Mouse (Mus musculus): ENCODE data around the gene St3gal2.
"Not testable (repeated sequence)": the region's sequence is repeated elsewhere in the genome, so short reads cannot be mapped to it uniquely, and the experiment has no call there.

St3gal2 gene

GRCm38 (mm10) chr8:110944276-110944876 is 24.7 kb downstream of the St3gal2 start:
- DNase-seq (ENCODE audit: low spot score in 2 of 2): no peak

DNA sequence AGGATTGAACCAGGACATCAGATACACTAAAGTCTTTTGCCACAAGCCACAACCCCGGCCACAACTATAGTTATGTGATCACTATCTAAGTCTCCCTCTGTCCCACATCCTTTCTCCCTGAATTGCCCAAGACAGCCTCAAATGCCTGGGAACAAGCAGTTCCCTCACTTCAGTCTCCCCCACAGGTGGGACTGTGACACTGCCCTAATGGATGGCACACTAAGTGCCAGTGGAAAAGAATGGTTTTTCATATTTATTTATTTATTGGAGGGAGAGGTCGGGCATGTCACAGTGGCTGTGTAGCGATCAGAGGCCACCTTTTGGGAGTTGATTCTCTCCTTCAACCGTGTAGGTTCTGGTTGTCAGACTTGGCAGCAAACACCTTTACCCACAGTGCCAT is 26.0 kb downstream of the St3gal2 start:
- no peak for DNase-seq (ENCODE audit: low spot score in 2 of 2)

DNA sequence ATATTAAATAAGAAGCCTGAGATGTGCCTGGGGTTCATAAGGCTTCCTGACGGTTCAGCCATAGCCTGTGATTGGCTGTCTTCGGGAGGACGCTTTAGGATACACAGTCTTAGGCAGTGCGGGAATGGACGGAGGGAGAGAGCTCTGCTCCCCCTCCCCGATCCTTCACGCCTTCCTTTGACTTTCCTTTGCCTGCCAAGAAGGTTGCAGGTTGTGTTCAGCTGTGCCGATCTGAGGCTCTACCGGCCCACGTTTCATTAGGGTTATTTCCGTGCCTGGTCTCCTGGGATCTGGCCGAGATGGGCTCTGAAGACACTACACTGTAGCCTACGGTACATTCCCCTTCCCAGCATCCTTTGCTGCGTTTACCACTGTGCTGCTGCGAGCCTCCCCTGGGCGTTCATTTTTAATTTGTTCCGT is 30.4 kb downstream of the St3gal2 start:
- peak in 1 of 2 experiments; percentile 42 for DNase-seq (ENCODE audit: low spot score in 2 of 2)

- peak in 1 of 2 experiments; percentile 53 for DNase-seq (ENCODE audit: low spot score in 2 of 2)
Observed at GRCm38 (mm10) chr8:110954776-110955175, 35.1 kb downstream of the St3gal2 start.

GRCm38 (mm10) chr8:110956619-110957450 is 37.1 kb downstream of the St3gal2 start:
- no peak for DNase-seq (ENCODE audit: low spot score in 2 of 2)

GRCm38 (mm10) chr8:110957471-110957870 is 37.7 kb downstream of the St3gal2 start:
- DNase-seq (ENCODE audit: low spot score in 2 of 2): no peak

- no peak for DNase-seq (ENCODE audit: low spot score in 2 of 2)
Observed at GRCm38 (mm10) chr8:110958135-110958534, 38.4 kb downstream of the St3gal2 start.

DNA sequence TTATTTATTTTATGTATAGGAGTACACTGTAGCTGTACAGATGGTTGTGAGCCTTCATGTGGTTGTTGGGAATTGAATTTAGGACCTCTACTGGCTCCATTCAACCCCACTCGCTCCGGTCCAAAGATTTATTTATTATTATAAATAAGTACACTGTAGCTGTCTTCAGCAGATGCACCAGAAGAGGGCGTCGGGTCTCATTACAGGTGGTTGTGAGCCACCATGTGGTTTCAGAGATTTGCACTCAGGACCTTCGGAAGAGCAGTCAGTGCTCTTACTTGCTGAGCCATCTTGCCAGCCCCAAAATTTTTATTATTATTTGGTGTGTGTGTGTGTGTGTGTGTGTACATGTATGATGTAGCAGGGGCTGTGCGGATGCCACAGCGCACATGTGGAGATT is 38.8 kb downstream of the St3gal2 start:
- DNase-seq (ENCODE audit: low spot score in 2 of 2): not testable (repeated sequence)

- DNase-seq (ENCODE audit: low spot score in 2 of 2): no peak
Observed at GRCm38 (mm10) chr8:110959071-110959780, 39.5 kb downstream of the St3gal2 start.

DNA sequence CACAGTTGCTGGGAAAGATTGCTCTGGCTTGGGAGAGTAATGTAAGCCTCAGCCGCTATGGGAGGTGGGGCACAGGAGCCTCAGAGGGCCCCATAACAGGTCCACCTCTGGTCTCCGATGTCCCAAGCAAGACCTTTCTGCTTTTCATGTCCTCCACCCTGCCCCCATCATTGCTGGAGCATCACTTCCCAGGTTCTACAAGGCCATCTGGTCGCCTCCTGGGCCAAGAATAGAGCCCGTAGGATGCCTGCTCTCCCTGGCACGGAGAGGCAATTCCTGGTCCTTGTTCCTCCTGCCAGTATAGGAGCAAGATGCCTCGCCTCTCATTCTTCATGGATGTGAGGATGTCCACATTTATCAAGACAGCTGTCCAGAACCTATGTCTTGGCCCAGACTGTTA is 40.2 kb downstream of the St3gal2 start:
- no peak for DNase-seq (ENCODE audit: low spot score in 2 of 2)

- DNase-seq (ENCODE audit: low spot score in 2 of 2): no peak
Observed at GRCm38 (mm10) chr8:110963051-110963450, 43.3 kb downstream of the St3gal2 start.

DNA sequence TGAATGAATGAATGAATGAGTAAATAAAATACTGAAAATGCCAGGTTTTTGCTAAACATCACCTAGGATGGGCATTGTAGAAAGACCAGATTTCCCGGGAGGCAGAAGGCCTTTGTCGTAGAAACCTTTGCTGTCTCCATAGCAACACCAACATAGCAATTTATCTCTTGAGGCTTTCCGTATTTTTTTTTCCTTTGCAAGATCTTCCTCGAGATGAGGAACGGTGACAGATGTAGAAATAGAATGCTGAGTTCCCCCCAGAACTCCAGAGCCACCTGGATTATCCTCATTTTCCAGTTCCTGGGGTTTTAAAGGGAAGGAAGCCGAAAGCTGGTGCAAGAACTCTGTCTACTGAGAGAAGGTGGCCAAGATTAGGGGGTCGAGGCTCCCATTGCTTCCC is 44.9 kb downstream of the St3gal2 start:
- DNase-seq (ENCODE audit: low spot score in 2 of 2): no peak

DNA sequence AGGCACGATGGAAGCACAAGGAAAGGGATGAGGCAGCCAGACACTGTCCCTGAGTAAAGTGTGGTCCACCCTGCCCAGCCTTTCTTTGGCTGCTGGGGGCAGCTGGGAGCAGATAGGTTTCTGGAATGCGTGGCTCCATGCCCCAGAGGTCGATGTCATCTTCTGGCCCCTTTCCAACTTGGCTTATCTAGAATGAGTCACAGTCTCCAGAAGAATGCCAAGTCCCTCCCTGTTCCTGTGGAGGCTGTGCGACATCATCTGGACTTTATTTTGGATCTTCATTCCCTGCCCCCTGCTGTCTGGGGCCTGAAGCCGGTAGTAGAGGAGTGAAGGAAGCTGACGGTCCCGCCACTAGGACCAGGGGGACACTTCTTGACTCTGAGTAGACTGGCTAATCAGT is 45.9 kb downstream of the St3gal2 start:
- DNase-seq (ENCODE audit: low spot score in 2 of 2): no peak

DNA sequence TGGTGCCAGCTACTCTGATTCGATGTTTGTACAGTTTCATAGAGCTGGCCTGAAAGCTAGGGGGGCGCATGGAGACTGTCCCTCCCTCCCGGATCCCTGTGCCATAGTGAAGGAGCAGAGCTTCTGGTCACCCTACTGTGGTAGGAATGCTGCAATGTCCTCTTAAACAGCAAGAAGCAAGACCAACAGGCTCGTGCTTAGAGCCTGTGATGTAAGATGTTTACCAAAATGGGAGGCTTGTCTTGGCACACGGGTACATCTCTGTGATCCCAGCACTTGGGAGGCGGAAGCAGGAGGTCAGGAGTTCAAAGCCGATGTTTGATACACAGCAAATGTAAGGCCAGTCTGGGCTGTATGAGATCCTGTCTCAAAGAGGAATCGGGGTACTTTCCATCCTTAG is 46.9 kb downstream of the St3gal2 start:
- DNase-seq (ENCODE audit: low spot score in 2 of 2): no peak

DNA sequence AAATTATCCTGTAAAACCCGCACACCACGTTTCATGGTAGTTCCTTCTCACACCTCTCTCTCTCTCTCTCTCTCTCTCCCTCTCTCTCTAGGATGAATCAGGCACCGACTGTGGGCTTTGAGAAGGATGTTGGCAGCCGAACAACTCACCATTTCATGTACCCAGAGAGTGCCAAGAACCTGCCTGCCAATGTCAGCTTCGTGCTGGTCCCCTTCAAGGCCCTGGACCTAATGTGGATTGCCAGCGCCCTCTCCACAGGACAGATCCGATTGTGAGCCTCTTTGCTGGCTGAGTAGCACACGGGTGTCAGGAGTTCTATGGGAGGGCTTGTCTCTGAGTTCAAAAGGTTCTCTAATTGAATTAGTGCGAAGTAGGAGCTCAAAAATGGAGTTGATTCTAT is 47.6 kb downstream of the St3gal2 start:
- no peak for DNase-seq (ENCODE audit: low spot score in 2 of 2)

- DNase-seq (ENCODE audit: low spot score in 2 of 2): peak; percentile 81 to 86
Observed at GRCm38 (mm10) chr8:110969910-110970770, 50.4 kb downstream of the St3gal2 start.

- DNase-seq (ENCODE audit: low spot score in 2 of 2): not testable (repeated sequence)
Observed at GRCm38 (mm10) chr8:110976532-110976931, 56.8 kb downstream of the St3gal2 start.

- not testable (repeated sequence) for DNase-seq (ENCODE audit: low spot score in 2 of 2)
Observed at GRCm38 (mm10) chr8:110977987-110978386, 58.3 kb downstream of the St3gal2 start.

DNA sequence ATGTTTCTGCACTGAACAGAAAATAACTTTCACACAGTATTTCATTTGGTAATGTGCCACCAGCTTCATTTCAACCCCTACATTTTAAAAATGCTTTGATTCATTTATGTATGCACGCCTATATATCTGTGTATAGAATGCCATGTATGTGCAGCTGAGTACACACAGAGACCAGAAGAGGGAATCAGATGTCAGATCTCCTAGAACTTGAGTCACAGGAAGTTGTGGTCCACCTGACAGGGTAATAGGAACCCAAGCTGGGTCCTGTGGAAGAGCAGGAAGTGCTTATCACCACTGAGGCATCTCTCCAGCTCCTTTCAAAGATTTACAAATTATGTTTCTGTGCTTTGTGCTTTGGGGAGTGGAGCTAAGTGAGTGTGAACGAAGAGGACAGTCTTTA is 61.6 kb downstream of the St3gal2 start:
- no peak for DNase-seq (ENCODE audit: low spot score in 2 of 2)

- DNase-seq (ENCODE audit: low spot score in 2 of 2): peak in 1 of 2 experiments; percentile 8
Observed at GRCm38 (mm10) chr8:110987805-110988744, 68.4 kb downstream of the St3gal2 start.

Data from natural killer cell, adult 2 months (primary cell).